Mouse (Mus musculus) adrenal gland, postnatal 0 days (tissue): ENCODE data around the gene Cfap221. TPM values are rescaled to one million over a fixed set of nuclear protein-coding genes. Genes with fewer than 3 reads are reported as not detected.

ENCODE experiments used
- polyA plus RNA-seq: library from polyadenylated mRNA; unstranded; fragments of >200 nt; fragmentation: Nextera tagmentation; extraction: Ambion mirVana; gene quantifications from 2 replicates; pipeline ENCODE4 v1.2.1, GENCODE M21; 2015

The Cfap221 gene
- polyA plus RNA-seq = 0.26 and 0.30 TPM in 2 replicates

DNA sequence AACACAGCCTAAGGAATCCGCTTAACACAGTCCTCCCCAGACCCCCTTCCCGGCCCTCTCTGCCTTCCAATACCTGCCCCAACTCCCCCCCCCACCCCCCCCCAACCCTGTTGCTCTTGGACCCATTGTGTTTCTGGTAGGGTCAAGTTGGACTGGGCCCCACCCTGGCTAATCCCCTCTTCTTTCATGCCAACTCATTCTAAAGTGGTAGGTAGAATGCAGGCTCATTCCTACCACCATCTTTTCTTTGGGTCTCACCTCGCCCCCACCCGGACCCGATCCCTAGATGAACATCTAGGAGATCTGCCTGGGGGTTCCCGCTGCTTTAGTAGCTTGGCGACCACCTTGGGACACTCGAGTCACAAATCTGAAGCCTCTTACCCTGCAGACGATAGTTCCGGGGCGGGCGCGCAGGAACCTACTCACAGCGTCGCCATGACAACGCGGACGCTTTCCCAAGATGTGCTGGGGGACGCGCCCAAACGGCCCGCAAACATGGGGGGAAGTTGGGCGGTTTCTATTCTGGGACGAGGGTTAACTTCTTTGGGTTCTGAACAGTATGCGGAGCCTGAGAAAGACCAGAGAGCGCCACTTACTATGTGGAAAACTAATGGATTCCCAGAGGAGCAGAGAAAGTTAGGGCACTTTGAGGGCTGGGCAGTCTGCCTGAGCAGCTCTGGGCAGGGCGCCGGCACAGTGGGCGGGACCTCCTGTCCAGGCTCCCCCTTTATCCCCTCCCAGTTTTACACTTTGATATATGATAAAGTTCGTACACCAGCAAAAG, at the start of gene Cfap221:
Gene Cfap221 (minus strand): TSS at position 437 of the 784 bp plus-strand sequence.

DNA sequence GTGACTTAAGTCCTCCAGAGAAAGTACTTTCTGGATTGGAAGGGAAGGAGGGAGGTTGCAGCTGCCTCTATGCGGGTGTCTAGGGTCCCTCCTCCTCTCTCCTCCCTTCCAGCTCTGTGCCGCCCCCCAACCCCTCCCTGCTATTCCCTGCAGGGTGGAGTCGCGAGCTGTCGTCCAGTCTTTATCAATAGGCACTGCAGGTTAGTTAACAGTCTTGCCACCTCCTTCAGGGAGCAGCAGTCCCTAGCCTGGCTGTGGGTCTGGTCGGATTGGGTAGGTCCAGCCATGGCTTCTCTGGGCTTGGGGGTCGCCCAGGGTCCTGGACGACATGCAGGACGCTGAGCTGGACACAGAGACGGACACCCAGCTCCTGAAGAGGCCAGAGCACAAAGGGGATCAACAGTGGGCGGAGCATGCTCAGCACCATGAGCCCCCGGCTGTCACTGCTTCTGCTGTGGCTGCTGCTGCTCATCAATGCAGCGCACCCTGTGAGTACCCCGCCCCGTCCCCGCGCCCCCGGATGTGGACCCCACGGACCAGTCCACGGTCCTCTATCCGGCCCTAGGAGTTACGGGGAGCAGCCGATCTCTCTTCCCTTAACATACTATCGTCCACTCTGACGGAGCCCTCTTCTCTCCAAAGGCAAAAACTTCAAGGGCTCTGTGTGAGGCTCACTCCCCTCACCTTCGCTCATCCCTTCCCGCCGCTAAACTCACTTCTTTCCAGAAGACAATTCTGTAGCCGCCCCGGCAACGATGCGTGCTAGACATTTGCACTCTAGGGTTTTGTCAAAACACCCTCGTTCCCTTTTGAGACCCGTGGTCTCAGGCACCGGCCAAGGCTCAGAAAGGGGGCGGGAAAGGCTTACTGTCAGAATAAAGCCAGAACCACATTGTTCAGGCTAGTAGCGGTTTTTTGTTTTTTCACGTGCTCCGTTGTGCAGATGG, 10.1 kb upstream of the Cfap221 start, which contains the start of gene Sctr:
Gene Sctr (plus strand): TSS at position 51 of the 947 bp plus-strand sequence.

DNA sequence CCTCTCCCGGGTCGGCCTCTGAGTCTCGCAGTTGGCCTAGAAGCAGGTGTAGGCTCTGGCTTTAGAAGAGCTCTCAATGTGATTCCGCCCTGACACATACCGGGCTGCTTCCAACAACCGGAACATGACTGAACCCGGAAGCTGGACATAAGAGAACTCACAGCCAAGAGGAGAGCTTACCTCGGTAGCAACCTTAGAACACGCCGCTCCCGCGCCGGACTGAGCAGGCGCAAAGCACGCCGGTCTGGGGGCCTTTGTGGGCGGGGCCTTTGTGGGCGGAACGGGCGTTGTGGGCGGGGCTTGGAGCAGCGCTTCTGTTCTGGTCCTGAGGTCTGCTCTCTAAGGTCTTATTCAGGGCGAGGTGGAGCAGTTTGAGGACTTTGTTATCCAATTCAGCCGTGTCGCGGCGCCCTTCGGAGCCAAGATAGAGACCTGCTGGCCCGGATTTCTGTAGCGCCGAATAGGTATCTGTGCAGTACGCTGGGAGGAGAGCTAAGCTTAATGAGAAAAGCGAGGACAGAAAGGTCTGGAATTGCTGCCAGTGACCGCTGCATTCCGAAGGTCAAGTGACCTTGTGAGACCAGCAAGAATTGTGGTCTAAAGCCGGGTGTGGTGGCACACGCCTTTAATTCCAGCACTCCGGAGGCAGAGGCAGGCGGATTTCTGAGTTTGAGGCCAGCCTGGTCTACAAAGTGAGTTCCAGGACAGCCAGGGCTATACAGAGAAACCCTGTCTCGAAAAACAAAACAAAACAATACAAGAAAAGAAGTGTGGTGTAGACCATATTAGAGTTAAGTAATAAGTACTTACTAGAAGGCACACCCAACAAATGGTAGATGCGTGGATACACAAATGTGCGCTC, 83.8 kb downstream of the Cfap221 start, which contains the start of gene Tmem177:
Gene Tmem177 (minus strand): TSS at position 256 of the 862 bp plus-strand sequence.

Other genes starting within 250 kb of the Cfap221 start
- gene Ptpn4, start 159.6 kb downstream of the Cfap221 start, polyA plus RNA-seq = 3.9 and 6.5 TPM in 2 replicates
- 4.2 and 4.8 TPM in 2 replicates for gene Tmem177, start 84.0 kb downstream of the Cfap221 start, polyA plus RNA-seq
- gene Sctr, start 9.7 kb upstream of the Cfap221 start, polyA plus RNA-seq = 9.7 and 13.9 TPM in 2 replicates
- 25.1 and 28.8 TPM in 2 replicates for gene Tmem37, start 76.8 kb upstream of the Cfap221 start, polyA plus RNA-seq
- gene Dbi, start 123.8 kb upstream of the Cfap221 start, polyA plus RNA-seq = 1,191 and 1,212 TPM in 2 replicates
- gene 3110009E18Rik, start 124.0 kb upstream of the Cfap221 start, polyA plus RNA-seq = 13.0 and 18.0 TPM in 2 replicates